Mouse (Mus musculus): ENCODE measurements around the gene Raet1e.
"Not testable (repeated sequence)": the region's sequence is repeated elsewhere in the genome, so short reads cannot be mapped to it uniquely, and the experiment has no call there.

Gene Raet1e

DNA sequence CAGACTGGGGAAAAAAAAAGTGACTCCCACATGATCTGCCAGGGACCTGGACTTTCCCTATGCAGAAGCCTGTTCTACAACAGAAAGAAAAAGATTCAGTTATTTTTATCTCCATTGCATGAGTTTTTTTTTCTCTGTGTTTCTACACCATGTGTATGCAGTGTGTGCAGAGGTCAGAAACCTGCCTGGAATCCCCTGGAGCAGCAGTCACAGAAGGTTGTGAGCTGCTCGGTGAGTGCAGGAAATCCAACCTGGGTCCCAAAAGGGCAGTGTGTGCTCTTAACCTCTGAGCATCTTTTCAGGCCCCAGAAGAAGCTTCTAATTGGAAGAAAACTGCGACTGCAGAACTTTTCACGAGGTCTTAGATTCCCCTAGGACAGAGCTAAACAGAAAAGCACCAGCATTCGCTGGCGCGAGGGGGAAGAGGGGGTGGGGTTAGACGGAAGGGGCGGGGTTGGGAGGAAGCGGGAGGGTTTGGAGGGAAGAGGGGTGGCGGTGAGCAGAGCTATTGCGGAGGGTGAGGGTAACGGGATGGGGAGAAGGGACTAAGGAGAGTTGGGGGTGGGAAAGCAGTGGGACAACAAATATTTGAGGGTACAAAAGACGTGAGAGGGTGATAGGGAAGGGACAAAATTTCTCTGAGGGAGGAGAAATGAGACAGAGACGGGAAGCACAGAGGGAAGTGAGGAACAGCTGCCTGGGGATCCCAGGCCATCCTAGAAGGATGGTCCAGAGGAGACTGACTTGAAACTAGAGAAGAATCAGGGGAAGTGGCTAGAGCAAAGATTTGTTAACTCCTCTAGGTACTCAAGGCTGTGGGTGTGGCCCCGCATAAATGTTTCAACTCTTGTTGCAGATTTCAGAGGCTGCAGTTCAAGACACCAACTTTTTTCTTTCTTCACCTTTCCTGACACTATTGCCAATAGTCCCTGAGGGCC, 203.3 kb downstream of the Raet1e start:
- peak; percentile 13 for DNase-seq (ENCODE audit: low spot score)

DNA sequence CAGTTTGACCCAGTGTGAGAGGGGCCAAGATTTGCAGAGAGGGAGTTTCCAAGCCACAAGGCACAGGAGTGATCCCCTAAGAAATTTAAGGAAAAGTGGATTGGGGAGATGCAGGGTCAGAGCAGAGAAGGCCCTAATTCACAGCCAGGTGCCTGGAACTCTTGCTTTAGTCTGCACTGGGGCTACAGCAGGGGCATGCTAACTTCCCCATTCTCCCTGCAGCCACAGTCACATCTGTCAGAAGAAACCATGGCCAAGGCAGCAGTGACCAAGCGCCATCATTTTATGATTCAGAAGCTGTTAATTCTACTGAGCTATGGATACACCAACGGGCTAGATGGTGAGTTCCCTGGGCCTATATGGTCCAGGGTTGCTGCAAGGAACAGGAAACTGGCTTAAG, 204.1 kb downstream of the Raet1e start:
- not testable (repeated sequence) for DNase-seq (ENCODE audit: low spot score)

DNA sequence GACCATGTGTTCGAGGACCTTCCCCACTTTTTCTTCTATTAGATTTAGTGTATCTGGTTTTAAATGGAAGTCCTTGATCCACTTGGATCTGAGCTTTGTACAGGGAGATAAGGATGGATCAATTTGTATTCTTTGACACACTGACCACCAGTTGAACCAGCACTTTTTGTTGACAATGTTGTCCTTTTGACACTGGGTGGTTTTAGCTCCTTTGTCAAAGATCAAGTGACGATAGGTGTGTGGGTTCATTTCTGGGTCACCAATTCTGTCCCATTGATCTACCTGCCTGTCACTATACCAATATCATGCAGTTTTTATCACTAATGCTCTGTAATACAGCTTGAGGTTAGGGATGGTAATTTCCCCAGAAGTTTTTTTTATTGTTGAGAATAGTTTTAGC, 206.5 kb downstream of the Raet1e start:
- not testable (repeated sequence) for DNase-seq (ENCODE audit: low spot score)

DNA sequence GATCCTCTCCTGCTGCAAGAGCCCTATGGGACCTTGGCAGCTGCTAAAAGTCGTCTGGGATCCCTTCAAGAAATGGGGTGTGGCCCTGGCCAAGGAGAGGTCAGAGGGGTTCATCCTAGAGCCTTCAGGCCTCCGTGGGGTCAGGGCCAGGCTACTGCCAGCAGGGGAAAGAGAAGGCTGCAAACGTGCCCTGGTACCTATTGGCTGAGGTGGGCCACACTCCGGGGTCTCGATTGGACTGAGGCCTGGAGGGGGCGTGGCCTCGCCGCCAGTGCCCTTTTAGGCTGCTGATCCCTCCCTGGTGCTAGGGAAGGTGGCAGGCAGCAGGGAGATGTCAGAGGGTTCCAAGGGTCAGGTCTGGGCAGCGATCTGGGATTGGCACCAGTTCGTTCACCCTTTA, 222.9 kb downstream of the Raet1e start:
- not testable (repeated sequence) for DNase-seq (ENCODE audit: low spot score)

DNA sequence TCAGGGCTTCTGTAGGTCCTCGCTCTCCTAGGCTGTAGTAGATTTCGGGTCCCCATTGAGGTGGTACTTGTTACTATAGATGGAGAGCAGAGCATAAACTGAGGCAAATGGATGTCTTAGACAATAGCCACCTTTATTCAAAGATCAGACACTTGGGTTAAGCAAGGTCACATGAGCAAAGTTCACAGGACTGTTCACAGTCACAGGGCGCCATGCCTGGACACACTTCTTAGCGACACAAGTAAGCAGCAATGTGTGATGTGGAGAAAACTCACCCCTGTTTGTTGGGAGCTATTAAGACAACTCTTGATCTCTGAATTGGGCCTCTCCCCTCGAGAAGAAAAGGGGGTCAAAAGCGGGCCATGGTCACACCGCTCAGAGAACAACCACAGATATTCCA, 231.8 kb downstream of the Raet1e start:
- DNase-seq (ENCODE audit: low spot score) = not testable (repeated sequence)

DNA sequence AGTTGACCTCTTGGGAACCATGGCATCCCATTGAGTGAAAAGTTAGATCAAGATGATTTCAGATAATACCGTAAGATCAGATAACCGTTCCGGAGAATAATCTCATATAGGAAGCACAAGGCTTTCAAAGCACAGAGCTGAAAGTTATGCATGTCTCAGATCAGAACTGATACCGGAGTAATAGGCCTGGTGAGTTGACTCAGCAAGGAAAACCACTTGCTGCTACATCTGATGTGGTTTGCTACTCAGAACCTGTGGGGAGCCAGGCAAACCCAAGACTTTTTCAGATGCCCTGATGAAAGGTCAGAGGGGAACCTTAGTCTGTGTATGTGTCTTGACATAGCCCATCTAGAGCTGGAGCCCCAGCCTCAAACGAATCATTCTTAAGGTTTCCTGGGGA, 233.2 kb downstream of the Raet1e start:
- DNase-seq (ENCODE audit: low spot score) = not testable (repeated sequence)

DNA sequence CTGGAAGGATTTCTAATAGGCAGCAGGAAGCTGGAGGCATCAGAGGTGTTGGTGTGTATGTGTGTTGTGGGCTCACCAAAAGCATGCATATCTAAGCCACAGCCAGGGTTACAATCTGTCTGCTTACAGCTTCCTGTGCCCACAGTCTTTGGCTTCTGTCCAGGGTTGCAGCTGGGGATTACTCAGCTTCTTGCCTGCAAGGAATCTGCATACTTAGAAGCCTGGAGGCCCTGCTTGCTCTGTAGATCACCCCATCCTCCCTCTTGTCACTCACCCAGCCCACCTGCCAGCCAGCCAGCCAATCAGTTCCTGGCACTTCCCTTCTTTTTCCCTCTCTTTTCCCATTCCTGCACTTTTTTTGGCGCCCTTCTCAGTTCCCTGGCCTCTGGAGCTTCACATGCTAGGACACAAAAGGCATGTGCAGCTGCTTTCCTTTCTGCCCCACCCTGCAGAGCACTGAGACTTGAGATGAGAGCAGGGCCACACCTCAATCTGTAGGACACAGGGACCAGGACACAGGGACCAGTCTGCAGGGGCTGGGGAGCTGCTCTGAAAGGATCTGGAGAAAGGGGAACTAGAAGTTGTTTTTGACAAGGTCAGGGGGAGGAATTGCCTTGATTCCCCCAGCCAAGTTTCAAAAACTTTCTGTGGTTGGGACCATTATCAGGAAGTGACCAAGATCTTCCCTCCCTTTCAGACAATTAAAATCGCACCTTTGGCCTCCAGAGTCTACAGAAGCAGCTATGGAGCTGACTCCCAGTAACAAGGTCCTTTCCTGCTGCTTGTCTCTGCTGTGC, 234.9 kb downstream of the Raet1e start:
- not testable (repeated sequence) for DNase-seq (ENCODE audit: low spot score)

DNA sequence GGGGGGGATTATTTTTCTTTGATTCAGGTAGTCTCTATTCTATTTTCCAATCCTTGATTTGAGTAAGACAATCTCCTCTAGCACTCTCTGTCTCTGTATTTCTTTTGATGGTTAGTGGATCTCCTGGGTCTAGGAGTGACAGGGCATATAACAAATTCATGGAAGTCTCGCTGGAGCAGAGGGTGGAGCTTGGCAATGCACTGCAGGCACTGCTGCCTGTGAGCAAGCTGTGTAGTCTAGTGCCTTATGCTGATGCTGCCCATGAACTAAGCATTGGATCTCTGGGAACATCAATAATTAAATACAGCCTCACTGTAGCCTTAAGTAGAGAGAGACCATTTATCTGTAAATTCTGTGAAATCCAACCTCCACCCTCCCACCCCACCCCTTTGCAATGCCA, 238.3 kb downstream of the Raet1e start:
- not testable (repeated sequence) for DNase-seq (ENCODE audit: low spot score)

DNA sequence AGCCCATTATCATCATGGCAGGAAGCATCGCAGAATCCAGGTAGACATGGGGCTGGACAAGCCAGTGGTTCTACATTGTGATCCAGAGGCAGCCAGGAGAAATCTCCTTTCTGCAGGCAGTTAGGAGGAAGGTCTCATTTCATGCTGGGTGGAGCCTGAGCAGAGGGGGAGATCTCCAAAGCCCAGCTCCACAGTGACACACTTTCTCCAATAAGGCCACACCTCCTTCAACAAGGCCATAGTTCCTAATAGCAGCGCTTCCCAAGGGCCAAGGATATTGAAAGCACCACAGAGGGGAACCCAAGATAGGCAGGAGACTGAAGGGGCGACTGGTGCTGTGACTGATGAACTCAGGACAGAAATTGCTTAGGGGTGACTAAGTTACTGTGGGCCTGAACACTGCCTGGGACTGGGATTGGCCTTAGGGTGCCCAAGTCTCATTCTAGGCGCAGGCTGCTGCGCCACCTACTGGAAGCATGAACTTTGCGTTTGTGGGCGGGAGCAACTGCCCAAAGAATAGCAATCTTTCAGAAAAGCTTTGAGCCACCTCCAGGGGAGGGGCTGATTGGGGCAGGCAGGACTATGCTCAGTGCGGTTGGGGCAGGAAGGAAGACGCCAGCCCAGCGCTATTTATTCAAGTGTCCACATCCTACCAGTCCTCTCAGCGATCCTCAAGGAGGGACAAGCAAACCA, 244.0 kb downstream of the Raet1e start:
- peak; percentile 76 for DNase-seq (ENCODE audit: low spot score)

DNA sequence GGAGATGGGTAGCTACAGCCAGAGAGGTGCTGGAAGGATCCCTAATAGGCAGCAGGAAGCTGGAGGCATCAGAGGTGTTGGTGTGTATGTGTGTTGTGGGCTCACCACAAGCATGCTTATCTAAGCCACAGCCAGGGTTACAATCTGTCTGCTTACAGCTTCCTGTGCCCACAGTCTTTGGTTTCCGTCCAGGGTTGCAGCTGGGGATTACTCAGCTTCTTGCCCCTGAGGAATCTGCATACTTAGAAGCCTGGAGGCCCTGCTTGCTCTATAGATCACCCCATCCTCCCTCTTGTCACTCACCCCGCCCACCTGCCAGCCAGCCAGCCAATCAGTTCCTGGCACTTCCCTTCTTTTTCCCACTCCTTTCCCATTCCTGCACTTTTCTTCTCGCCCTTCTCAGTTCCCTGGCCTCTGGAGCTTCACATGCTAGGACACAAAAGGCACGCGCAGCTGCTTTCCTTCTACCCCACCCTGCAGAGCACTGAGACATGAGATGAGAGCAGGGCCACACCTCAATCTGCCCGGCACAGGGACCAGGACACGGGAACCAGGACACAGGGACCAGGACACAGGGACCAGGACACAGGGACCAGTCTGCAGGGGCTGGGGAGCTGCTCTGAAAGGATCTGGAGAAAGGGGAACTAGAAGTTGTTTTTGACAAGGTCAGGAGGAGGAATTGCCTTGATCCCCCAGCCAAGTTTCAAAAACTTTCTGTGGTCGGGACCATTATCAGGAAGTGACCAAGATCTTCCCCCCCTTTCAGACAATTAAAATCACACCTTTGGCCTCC, 255.5 kb downstream of the Raet1e start:
- peak; percentile 10 for DNase-seq (ENCODE audit: low spot score)
